Mouse (Mus musculus) myocyte (in vitro differentiated cells): ENCODE data around the gene Rngtt. TPM values are rescaled to one million over a fixed set of nuclear protein-coding genes. Genes with fewer than 3 reads are reported as not detected.

Experiments used
- H3K27me3 ChIP-seq: one replicate; pipeline ENCODE4 v1.6.1; 2011; ENCODE audit not compliant: control insufficient read depth, insufficient read depth, insufficient read length
- H3K36me3 ChIP-seq: one replicate; pipeline ENCODE4 v1.6.1; 2011; ENCODE audit not compliant: control insufficient read depth, insufficient read depth
- H3K4me2 ChIP-seq: one replicate; pipeline ENCODE4 v1.6.1; 2011; ENCODE audit warnings: low read depth, control low read depth
- H3K4me3 ChIP-seq: one replicate; pipeline ENCODE4 v1.5.1; 2011; ENCODE audit warnings: mild to moderate bottlenecking, control low read depth, moderate library complexity
- H3K79me2 ChIP-seq: one replicate; pipeline ENCODE4 v1.6.1; 2011; ENCODE audit not compliant: control insufficient read depth, insufficient read depth
- H3ac ChIP-seq: one replicate; pipeline ENCODE4 v1.6.1; 2011; ENCODE audit not compliant: control insufficient read depth, insufficient read length
- CEBPB ChIP-seq: IDR thresholded peaks from 2 replicates; pipeline ENCODE4 v1.6.1; 2011; ENCODE audit warnings: mild to moderate bottlenecking, moderate library complexity; ENCODE audit not compliant: poor library complexity, insufficient read depth, severe bottlenecking
- E2F4 ChIP-seq: IDR thresholded peaks from one replicate; pipeline ENCODE4 v1.6.1; 2011; ENCODE audit warnings: mild to moderate bottlenecking, control low read depth, moderate library complexity; ENCODE audit not compliant: insufficient read depth
- MAX ChIP-seq: IDR thresholded peaks from one replicate; pipeline ENCODE4 v1.6.1; 2011; ENCODE audit warnings: low read depth, mild to moderate bottlenecking, control low read depth
- MYOD1 ChIP-seq, 3 experiments: IDR thresholded peaks; one replicate each; pipeline ENCODE4 v1.6.1; 2011; ENCODE audit warnings: control low read depth in 2 of 3, low read depth in 2 of 3, mild to moderate bottlenecking in 2 of 3, moderate library complexity in 1 of 3; ENCODE audit not compliant: insufficient read length in 2 of 3, control insufficient read depth in 1 of 3
- MYOG ChIP-seq, 3 experiments: IDR thresholded peaks; one replicate each; pipeline ENCODE4 v1.6.1; 2011; ENCODE audit warnings: control low read depth in 2 of 3, low read depth in 2 of 3, mild to moderate bottlenecking in 2 of 3; ENCODE audit not compliant: insufficient read length in 2 of 3, control insufficient read depth in 1 of 3, insufficient read depth in 1 of 3
- POLR2A ChIP-seq: IDR thresholded peaks from one replicate; pipeline ENCODE4 v1.6.1; 2011; ENCODE audit warnings: low read depth, mild to moderate bottlenecking, control low read depth, moderate library complexity; ENCODE audit not compliant: insufficient read length
- POLR2AphosphoS2 ChIP-seq: IDR thresholded peaks from one replicate; pipeline ENCODE4 v1.6.1; 2011; ENCODE audit warnings: low read depth, control low read depth; ENCODE audit not compliant: insufficient read length
- REST ChIP-seq: IDR thresholded peaks from one replicate; pipeline ENCODE4 v1.6.1; 2011; ENCODE audit warnings: mild to moderate bottlenecking, control low read depth, moderate library complexity; ENCODE audit not compliant: insufficient read depth, insufficient read length
- SRF ChIP-seq: IDR thresholded peaks from one replicate; pipeline ENCODE4 v1.6.1; 2011; ENCODE audit warnings: low read depth; ENCODE audit not compliant: control insufficient read depth, insufficient read length
- TCF12 ChIP-seq: IDR thresholded peaks from one replicate; pipeline ENCODE4 v1.6.1; 2011; ENCODE audit warnings: mild to moderate bottlenecking, control low read depth; ENCODE audit not compliant: poor library complexity, insufficient read depth, severe bottlenecking
- TCF3 ChIP-seq: IDR thresholded peaks from one replicate; pipeline ENCODE4 v1.6.1; 2011; ENCODE audit warnings: low read depth, control low read depth; ENCODE audit not compliant: insufficient read length
- USF1 ChIP-seq: IDR thresholded peaks from one replicate; pipeline ENCODE4 v1.6.1; 2011; ENCODE audit warnings: low read depth, mild to moderate bottlenecking, control low read depth, moderate library complexity
- polyA plus RNA-seq: library from polyadenylated mRNA; unstranded; fragments of >200 nt; fragmentation: generic; extraction: Trizol; gene quantifications from one replicate; pipeline ENCODE4 v1.2.1, GENCODE M21; 2012; ENCODE audit warnings: missing spikeins

The Rngtt gene
- polyA plus RNA-seq, 1 experiment, result 4.9 TPM

GRCm38 (mm10) chr4:33264979-33265726 lies 45.0 kb upstream of the Rngtt start:
- Histone ChIP-seq H3K79me2 (no peaks in the 10 kb centered on the region), H3K36me3 (no peaks in the 10 kb centered on the region), H3K4me3 (no peak overlapping the region), H3K4me2 (no peak overlapping the region), H3K27me3 (no peaks in the 10 kb centered on the region), H3ac (no peak overlapping the region)
- no peak for TF ChIP-seq SRF
- no peak for TF ChIP-seq REST
- no peak for TF ChIP-seq TCF3
- TF ChIP-seq MAX, result no peak
- TF ChIP-seq POLR2A, result no peak
- no peak for TF ChIP-seq POLR2AphosphoS2
- no peak for TF ChIP-seq TCF12

GRCm38 (mm10) chr4:33270386-33271314 lies 39.5 kb upstream of the Rngtt start:
- H3K27me3 ChIP-seq, result no peaks in the 10 kb centered on the region
- H3K79me2 ChIP-seq, result no peaks in the 10 kb centered on the region
- no peak overlapping the region for H3K4me3 ChIP-seq
- no peak overlapping the region for H3K4me2 ChIP-seq
- TF ChIP-seq SRF (no peak), POLR2A (no peak), USF1 (no peak), MYOD1 (IDR thresholded peaks at IDR 0.05; ENCODE audit: control insufficient read depth in 1 of 3, insufficient read length in 2 of 3, low read depth in 2 of 3) (no peak), CEBPB (no peak), E2F4 (no peak), MAX (no peak), REST (no peak), TCF3 (no peak), MYOG (IDR thresholded peaks at IDR 0.05; ENCODE audit: control insufficient read depth in 1 of 3, insufficient read depth in 1 of 3, insufficient read length in 2 of 3, low read depth in 2 of 3) (no peak), TCF12 (no peak), POLR2AphosphoS2 (no peak)
- H3ac ChIP-seq, result no peak overlapping the region
- no peaks in the 10 kb centered on the region for H3K36me3 ChIP-seq

GRCm38 (mm10) chr4:33273437-33273836 lies 36.7 kb upstream of the Rngtt start:
- TF ChIP-seq MAX (no peak), POLR2A (no peak), TCF3 (no peak), SRF (no peak), CEBPB (no peak), MYOG (IDR thresholded peaks at IDR 0.05; ENCODE audit: control insufficient read depth in 1 of 3, insufficient read depth in 1 of 3, insufficient read length in 2 of 3, low read depth in 2 of 3) (no peak), USF1 (no peak), E2F4 (no peak), REST (no peak), MYOD1 (IDR thresholded peaks at IDR 0.05; ENCODE audit: control insufficient read depth in 1 of 3, insufficient read length in 2 of 3, low read depth in 2 of 3) (no peak), POLR2AphosphoS2 (no peak), TCF12 (no peak)
- H3K79me2 ChIP-seq, result no peaks in the 10 kb centered on the region

DNA sequence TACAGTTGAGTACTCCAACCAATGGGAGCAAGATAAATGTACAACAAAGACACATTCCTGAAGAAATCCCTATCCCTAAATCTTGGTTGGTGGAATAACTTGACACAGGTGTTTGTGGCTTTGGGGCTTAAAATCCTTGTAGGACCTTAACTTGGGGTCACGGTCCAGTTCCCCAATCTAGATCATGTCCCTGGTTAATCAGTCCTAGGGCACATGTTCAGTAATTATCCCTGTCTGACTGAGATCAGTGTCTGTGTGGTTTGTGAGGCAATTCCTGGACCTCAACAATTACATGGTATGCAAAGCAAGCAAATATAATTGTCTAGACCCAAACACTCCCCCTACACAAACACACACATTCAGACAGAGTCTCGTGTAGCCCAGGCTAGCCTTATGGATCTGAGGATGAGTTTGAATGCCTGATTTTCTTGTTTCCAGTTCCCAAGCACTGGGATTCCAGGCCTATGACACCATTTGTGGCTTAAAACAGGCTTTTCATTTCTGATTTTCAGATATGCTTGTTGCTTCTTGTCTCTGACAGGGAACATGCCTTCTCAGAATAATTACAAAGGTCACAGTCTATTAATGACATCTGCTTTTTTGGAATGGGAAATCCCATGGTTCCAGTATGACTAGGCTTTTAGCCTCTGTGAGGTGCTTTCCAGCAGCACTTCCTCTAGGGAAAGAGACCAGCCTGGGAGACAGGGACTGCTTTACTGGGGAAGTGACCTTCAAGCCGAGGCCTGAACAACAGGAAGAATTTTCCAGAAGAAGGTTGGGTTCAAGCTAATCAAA lies 28.0 kb upstream of the Rngtt start:
- TF ChIP-seq CEBPB, result no peak
- TF ChIP-seq POLR2AphosphoS2, result no peak
- no peak overlapping the region for H3K4me3 ChIP-seq
- no peak overlapping the region for H3ac ChIP-seq

More at GRCm38 (mm10) chr4:33273437-33273836, 36.7 kb upstream of the Rngtt start:
- Histone ChIP-seq H3K36me3 (no peaks in the 10 kb centered on the region), H3K27me3 (no peaks in the 10 kb centered on the region), H3ac (no peak overlapping the region), H3K4me2 (no peak overlapping the region), H3K4me3 (no peak overlapping the region)

More for the DNA sequence above, 28.0 kb upstream of the Rngtt start:
- H3K36me3 ChIP-seq, result no peaks in the 10 kb centered on the region
- H3K4me2 ChIP-seq, result no peak overlapping the region
- no peaks in the 10 kb centered on the region for H3K27me3 ChIP-seq
- no peaks in the 10 kb centered on the region for H3K79me2 ChIP-seq
